Mouse (Mus musculus): ENCODE data around the gene Celf1. TPM values are rescaled to one million over a fixed set of nuclear protein-coding genes. Genes with fewer than 3 reads are reported as not detected.
A peak's percentile ranks its signal among the peaks of the same experiment; 100 is the strongest.

Celf1 gene
- polyA plus RNA-seq, 2 experiments: 52.2 to 70.3 TPM

GRCm38 (mm10) chr2:91047359-91047758 is 107.2 kb downstream of the Celf1 start:
- WGBS: 31% methylated on average over 9 of the region's 9 CpGs
- Histone ChIP-seq H3K4me1 (ENCODE audit: control insufficient read depth, insufficient read depth, low read length) (no peaks in the 10 kb centered on the region), H3K27ac (replicated peaks; ENCODE audit: low read depth, low read length) (no peak overlapping the region), H3K36me3 (ENCODE audit: control insufficient read depth, insufficient read depth, low read length) (no peaks in the 10 kb centered on the region; the same call in 1 of the 2 replicates), H3K4me2 (replicated peaks; ENCODE audit: low read depth, low read length, severe bottlenecking) (no peak overlapping the region), H3K4me3 (replicated peaks; ENCODE audit: low read length) (no peak overlapping the region), H3K27me3 (ENCODE audit: control insufficient read depth, insufficient read depth, low read length) (no peaks in the 10 kb centered on the region), H3K9ac (ENCODE audit: low read depth, low read length, severe bottlenecking) (no peak overlapping the region), H3K9me3 (ENCODE audit: control insufficient read depth, low read length) (no peaks in the 10 kb centered on the region)
- DNase-seq (ENCODE audit: low spot score): no peak
- no peak for ATAC-seq (ENCODE audit: low FRiP score, low read depth)
- no peak for TF ChIP-seq POLR2A (IDR thresholded peaks at IDR 0.05; ENCODE audit: borderline replicate concordance, extremely low read depth, insufficient read depth, insufficient read length)

- no peak for ATAC-seq (ENCODE audit: low FRiP score, low read depth)
- 80% methylated on average over 3 of the region's 3 CpGs for WGBS
Observed at GRCm38 (mm10) chr2:91051917-91052316, 111.7 kb downstream of the Celf1 start.

GRCm38 (mm10) chr2:91052752-91053151 is 112.6 kb downstream of the Celf1 start:
- no peak for TF ChIP-seq POLR2A (IDR thresholded peaks at IDR 0.05; ENCODE audit: borderline replicate concordance, extremely low read depth, insufficient read depth, insufficient read length)
- H3K4me3 ChIP-seq (replicated peaks; ENCODE audit: low read length): 0 out of 2 replicates have a peak overlapping the region, but pooled peaks have one; percentile 87
- no peak for ATAC-seq (ENCODE audit: low FRiP score, low read depth)

More at GRCm38 (mm10) chr2:91051917-91052316, 111.7 kb downstream of the Celf1 start:
- H3K4me1 ChIP-seq (ENCODE audit: control insufficient read depth, insufficient read depth, low read length): peaks cover 9% of the 10 kb centered on the region
- no peak overlapping the region for H3K27ac ChIP-seq (replicated peaks; ENCODE audit: low read depth, low read length)
- TF ChIP-seq POLR2A (IDR thresholded peaks at IDR 0.05; ENCODE audit: borderline replicate concordance, extremely low read depth, insufficient read depth, insufficient read length): no peak
- peaks cover 20% of the 10 kb centered on the region for H3K36me3 ChIP-seq (ENCODE audit: control insufficient read depth, insufficient read depth, low read length)
- H3K4me3 ChIP-seq (replicated peaks; ENCODE audit: low read length): no peak overlapping the region
- no peak for DNase-seq (ENCODE audit: low spot score)
- H3K27me3 ChIP-seq (ENCODE audit: control insufficient read depth, insufficient read depth, low read length): no peaks in the 10 kb centered on the region
- H3K9ac ChIP-seq (ENCODE audit: low read depth, low read length, severe bottlenecking): no peak overlapping the region
- H3K9me3 ChIP-seq (ENCODE audit: control insufficient read depth, low read length): no peaks in the 10 kb centered on the region
- H3K4me2 ChIP-seq (replicated peaks; ENCODE audit: low read depth, low read length, severe bottlenecking): no peak overlapping the region

GRCm38 (mm10) chr2:91053181-91053933 is 113.2 kb downstream of the Celf1 start:
- Histone ChIP-seq H3K4me3 (replicated peaks; ENCODE audit: low read length) (peak overlapping the region; percentile 87), H3K9me3 (ENCODE audit: control insufficient read depth, low read length) (no peaks in the 10 kb centered on the region), H3K36me3 (ENCODE audit: control insufficient read depth, insufficient read depth, low read length) (peaks cover 34% of the 10 kb centered on the region), H3K4me2 (replicated peaks; ENCODE audit: low read depth, low read length, severe bottlenecking) (peak overlapping the region; percentile 49), H3K4me1 (ENCODE audit: control insufficient read depth, insufficient read depth, low read length) (peaks cover 9% of the 10 kb centered on the region), H3K27me3 (ENCODE audit: control insufficient read depth, insufficient read depth, low read length) (no peaks in the 10 kb centered on the region), H3K9ac (ENCODE audit: low read depth, low read length, severe bottlenecking) (peak overlapping the region; percentile 86), H3K27ac (replicated peaks; ENCODE audit: low read depth, low read length) (no peak overlapping the region; the same call in 1 of the 2 replicates)
- no peak for TF ChIP-seq POLR2A (IDR thresholded peaks at IDR 0.05; ENCODE audit: borderline replicate concordance, extremely low read depth, insufficient read depth, insufficient read length)
- peak; percentile 28 for ATAC-seq (ENCODE audit: low FRiP score, low read depth)
- 0% methylated on average over 6 of the region's 6 CpGs for WGBS
- no peak for DNase-seq (ENCODE audit: low spot score)

More at GRCm38 (mm10) chr2:91052752-91053151, 112.6 kb downstream of the Celf1 start:
- no peaks in the 10 kb centered on the region for H3K27me3 ChIP-seq (ENCODE audit: control insufficient read depth, insufficient read depth, low read length)
- peaks cover 9% of the 10 kb centered on the region for H3K4me1 ChIP-seq (ENCODE audit: control insufficient read depth, insufficient read depth, low read length)
- no peak for DNase-seq (ENCODE audit: low spot score)
- H3K27ac ChIP-seq (replicated peaks; ENCODE audit: low read depth, low read length): no peak overlapping the region
- H3K4me2 ChIP-seq (replicated peaks; ENCODE audit: low read depth, low read length, severe bottlenecking): no peak overlapping the region; the same call in 1 of the 2 replicates
- no peaks in the 10 kb centered on the region for H3K9me3 ChIP-seq (ENCODE audit: control insufficient read depth, low read length)
- H3K9ac ChIP-seq (ENCODE audit: low read depth, low read length, severe bottlenecking): no peak overlapping the region
- peaks cover 28% of the 10 kb centered on the region for H3K36me3 ChIP-seq (ENCODE audit: control insufficient read depth, insufficient read depth, low read length)
- 48% methylated on average over 2 of the region's 2 CpGs for WGBS

GRCm38 (mm10) chr2:91053934-91054382 is 113.8 kb downstream of the Celf1 start, which contains the start of gene Psmc3:
TSS of gene Psmc3 (plus strand) at chr2:91054009.
- H3K4me2 ChIP-seq (replicated peaks; ENCODE audit: low read depth, low read length, severe bottlenecking): peak within 1 kb of the TSS; percentile 95
- H3K4me1 ChIP-seq (ENCODE audit: control insufficient read depth, insufficient read depth, low read length): peaks cover 9% of the 10 kb centered on the region
- WGBS: 1% methylated on average over 39 of the region's 40 CpGs
- no peaks in the 10 kb centered on the region for H3K9me3 ChIP-seq (ENCODE audit: control insufficient read depth, low read length)
- ATAC-seq (ENCODE audit: low FRiP score, low read depth) (peak; percentile 98), DNase-seq (ENCODE audit: low spot score) (peak; percentile 95)
- H3K27me3 ChIP-seq (ENCODE audit: control insufficient read depth, insufficient read depth, low read length): no peaks in the 10 kb centered on the region
- H3K4me3 ChIP-seq (replicated peaks; ENCODE audit: low read length): peak within 1 kb of the TSS; percentile 87
- peak within 1 kb of the TSS; percentile 80 for H3K27ac ChIP-seq (replicated peaks; ENCODE audit: low read depth, low read length)
- H3K36me3 ChIP-seq (ENCODE audit: control insufficient read depth, insufficient read depth, low read length): peaks cover 40% of the 10 kb centered on the region
- H3K9ac ChIP-seq (ENCODE audit: low read depth, low read length, severe bottlenecking): peak within 1 kb of the TSS; percentile 86
- TF ChIP-seq POLR2A (IDR thresholded peaks at IDR 0.05; ENCODE audit: borderline replicate concordance, extremely low read depth, insufficient read depth, insufficient read length): peak; percentile 71; the same call in 1 of the 2 replicates

Measured in limb, embryonic 14.5 days (tissue).